Mouse (Mus musculus) CD4-positive, CD25-positive, alpha-beta regulatory T cell, adult 2 months (primary cell): ENCODE measurements around the gene Men1.

Experiments used
- DNase-seq: peaks from one replicate; pipeline ENCODE4 v3.0.0-alpha.2; 2012; ENCODE audit warnings: low read depth, low spot score

Men1 gene

DNA sequence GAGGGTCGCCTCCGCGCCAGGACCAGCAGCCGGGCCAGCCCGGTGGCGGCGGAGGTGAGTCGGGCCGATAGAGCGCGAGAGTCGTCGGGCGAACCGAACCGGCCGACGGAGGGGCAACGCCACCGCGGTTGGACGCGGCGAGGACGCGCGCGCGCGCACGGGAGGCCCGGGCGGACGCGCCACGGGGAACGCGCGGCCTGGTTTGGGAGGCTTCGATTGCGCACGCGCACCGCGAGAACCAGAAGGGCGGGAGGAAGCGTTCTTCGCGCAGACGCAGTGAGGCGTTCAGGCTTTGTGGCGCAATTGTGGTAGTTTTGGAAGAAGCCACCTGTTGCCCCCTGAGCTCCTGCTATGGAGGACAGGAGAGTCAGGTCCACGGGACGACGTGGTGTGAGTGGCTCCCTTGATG lies 29.5 kb downstream of the Men1 start:
- peak; percentile 96 for DNase-seq

GRCm38 (mm10) chr19:6364842-6365241 lies 30.1 kb downstream of the Men1 start:
- no peak for DNase-seq

GRCm38 (mm10) chr19:6370175-6370574 lies 35.4 kb downstream of the Men1 start:
- DNase-seq, result no peak

DNA sequence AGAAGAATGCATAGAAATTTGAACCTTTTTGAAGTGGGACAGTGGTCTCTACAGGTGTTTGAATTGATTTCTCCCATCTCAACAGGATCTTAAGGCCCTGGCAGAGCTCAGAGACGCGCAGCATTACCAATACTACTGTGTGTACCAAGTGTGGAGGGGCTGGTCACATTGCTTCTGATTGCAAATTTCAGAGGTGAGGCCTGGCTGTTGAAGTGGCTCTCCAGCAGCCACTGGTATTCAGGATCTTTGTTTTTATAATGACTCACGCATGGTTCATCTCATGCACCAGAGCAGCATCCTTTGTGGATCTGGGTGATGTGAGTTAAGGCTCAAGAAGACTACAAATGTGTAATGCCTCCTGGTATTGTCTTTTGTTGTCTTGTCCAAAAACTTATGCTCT lies 37.7 kb downstream of the Men1 start:
- no peak for DNase-seq

- peak; percentile 89 for DNase-seq
These were observed 39.0 kb downstream of the Men1 start for GRCm38 (mm10) chr19:6373539-6374400.

GRCm38 (mm10) chr19:6374571-6374970 lies 39.8 kb downstream of the Men1 start:
- no peak for DNase-seq

GRCm38 (mm10) chr19:6375423-6376254 lies 40.9 kb downstream of the Men1 start:
- DNase-seq, result no peak

DNA sequence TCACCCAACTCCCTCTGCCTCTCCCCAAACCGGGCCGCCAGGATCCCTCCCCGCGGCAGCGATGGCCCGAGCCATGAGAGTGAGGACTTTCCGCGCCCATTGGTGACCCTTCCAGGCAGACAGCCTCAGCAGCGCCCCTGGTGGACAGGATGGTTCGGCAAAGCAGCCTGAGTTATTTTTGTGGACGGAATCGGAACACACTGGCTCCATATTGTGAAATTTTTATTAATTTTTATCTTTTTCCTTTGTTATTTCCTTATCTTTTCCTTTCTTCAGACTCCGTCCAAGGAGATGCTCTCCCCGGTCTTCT lies 41.4 kb downstream of the Men1 start:
- peak; percentile 59 for DNase-seq

GRCm38 (mm10) chr19:6376643-6377042 lies 41.9 kb downstream of the Men1 start:
- no peak for DNase-seq

GRCm38 (mm10) chr19:6377327-6378040 lies 42.7 kb downstream of the Men1 start:
- no peak for DNase-seq

- no peak for DNase-seq
These were observed 45.8 kb downstream of the Men1 start for GRCm38 (mm10) chr19:6380411-6381166.

DNA sequence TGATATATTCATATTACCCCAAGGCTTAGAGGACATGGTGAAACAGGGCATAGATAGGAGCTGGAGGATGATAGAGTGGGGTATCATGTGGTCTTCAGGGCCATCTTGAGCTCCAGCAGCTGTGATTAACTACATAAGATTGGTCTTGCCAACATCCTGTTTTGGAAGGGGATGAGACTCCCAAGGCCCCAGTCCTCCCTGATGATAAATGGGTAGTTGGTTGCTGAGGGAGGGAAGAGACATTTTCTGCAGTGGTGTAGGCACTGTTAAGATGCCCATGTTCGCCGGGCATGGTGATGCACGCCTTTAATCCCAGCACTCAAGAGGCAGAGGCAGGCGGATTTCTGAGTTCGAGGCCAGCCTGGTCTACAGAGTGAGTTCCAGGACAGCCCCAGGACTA lies 46.5 kb downstream of the Men1 start:
- DNase-seq, result no peak

- DNase-seq, result no peak
These were observed 47.6 kb downstream of the Men1 start for GRCm38 (mm10) chr19:6382323-6382924.

DNA sequence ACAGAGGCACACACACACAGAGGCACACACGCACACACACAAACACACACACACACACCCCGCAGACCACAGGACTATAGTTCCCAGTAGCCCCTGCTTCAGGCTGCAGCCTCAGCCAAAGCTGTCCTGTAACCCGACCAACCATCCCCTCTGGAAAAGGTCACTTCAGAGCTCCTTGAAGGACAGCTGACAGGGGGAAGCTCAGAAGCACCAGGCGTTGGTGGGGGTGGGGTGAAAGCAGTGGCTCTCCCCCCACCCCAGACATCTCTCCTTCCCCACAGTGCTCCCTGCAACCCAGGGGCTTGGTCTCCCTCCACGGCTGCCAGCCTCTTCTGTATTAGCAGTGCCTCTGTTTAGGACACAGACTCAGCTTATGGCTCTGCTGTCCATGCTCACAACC lies 48.7 kb downstream of the Men1 start:
- no peak for DNase-seq

GRCm38 (mm10) chr19:6384128-6384527 lies 49.3 kb downstream of the Men1 start, which contains the start of gene Pygm:
TSS of gene Pygm (plus strand) at chr19:6384399.
- DNase-seq, result no peak

DNA sequence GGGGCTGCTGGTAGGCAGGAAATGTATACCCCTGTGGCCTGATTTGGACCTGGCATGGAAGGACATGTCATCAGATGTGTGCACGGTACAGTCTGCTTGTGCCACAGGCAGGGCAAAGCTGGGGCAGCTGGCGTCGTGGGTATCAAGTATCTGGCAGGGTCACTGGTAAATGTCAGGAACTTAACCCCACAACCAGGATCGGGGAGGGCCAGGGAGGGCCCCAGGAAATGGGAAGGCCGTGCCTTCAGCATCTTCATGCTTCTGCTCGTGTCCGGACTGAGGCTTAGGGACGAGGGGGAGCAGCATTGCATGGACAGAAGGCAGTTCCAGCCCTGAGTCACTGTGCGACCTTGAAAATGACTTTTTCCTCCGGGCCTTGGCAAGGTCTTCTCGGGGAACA lies 50.2 kb downstream of the Men1 start:
- DNase-seq, result no peak

DNA sequence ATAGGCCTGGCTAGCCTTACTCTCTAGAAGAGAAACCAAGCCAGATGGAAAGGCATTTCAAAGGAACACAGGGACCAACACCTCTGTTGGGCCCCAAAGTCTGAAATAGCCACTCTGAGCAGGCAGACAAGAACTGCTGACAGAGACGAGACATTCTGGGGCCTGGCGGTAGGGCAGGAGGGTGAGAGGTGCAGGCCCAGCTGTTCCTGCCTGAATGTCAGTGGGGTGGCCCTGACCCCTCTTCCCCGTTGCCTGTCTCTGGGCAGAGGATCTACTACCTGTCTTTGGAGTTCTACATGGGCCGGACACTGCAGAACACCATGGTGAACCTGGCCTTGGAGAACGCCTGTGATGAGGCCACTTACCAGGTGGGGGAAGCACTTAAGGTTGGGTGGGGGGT lies 50.6 kb downstream of the Men1 start:
- no peak for DNase-seq

- no peak for DNase-seq
These were observed 51.0 kb downstream of the Men1 start for GRCm38 (mm10) chr19:6385821-6386220.

DNA sequence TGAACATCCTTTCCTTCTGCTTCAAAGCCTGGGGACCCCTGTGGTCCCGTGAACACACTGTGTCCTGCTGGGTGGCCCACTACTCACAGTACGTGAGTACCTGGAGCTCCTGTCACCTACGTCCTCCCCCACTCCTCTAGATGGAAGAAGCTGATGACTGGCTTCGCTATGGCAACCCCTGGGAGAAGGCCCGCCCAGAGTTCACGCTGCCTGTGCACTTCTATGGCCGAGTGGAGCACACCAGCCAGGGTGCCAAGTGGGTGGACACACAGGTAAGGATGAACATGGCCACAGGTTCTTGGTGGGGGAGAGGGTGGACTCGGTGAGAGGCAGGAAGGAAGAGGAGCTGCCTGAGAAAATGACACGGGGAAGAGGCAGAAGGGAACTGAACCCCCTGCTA lies 51.5 kb downstream of the Men1 start:
- DNase-seq, result no peak

- no peak for DNase-seq
These were observed 53.2 kb downstream of the Men1 start for GRCm38 (mm10) chr19:6388006-6388405.

DNA sequence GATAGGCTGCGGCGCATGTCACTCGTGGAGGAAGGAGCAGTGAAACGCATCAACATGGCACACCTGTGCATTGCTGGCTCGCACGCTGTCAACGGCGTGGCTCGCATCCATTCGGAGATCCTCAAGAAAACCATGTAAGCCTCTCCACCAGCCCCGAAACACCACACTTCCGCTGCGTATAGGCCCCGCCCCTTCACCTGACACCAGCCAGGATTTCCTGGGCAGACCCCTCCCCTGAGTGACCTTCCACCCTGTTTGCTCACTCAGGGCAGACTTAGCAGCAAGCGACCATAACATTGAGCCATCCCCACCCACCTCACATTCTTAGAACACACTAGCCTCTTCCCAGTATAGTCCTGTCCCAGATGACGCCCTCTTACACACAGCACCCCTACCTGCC lies 55.0 kb downstream of the Men1 start:
- DNase-seq, result peak; percentile 79
